Mouse (Mus musculus) megakaryocyte-erythroid progenitor cell, adult 5-6 weeks (primary cell): ENCODE results near the gene Prss38. TPM values are rescaled to one million over a fixed set of nuclear protein-coding genes. Genes with fewer than 3 reads are reported as not detected.

Experiments used
- ATAC-seq: replicated peaks from 2 replicates; pipeline ENCODE4 v1.8.0; 2016; ENCODE audit warnings: mild to moderate bottlenecking, inconsistent platforms; ENCODE audit not compliant: severe bottlenecking, poor library complexity, low FRiP score, low TSS enrichment
- total RNA-seq, 2 experiments: library from RNA; stranded (forward) in 1 of 2; stranded (reverse) in 1 of 2; fragments of 200-1000, 215-1000 nt in 1 of 2; fragments of >200 nt in 1 of 2; fragmentation: Nextera tagmentation in 1 of 2; gene quantifications; 2 replicates each; pipeline ENCODE4 v1.2.3; 2014 to 2017

Prss38 gene
- total RNA-seq (2014; fragmentation: Nextera tagmentation) (not detected in 2 replicates), total RNA-seq (2017) (not detected in 2 replicates)

- 0 out of 2 replicates have a peak, but pooled peaks have one; percentile 14 for ATAC-seq
These were observed at the start of gene Prss38 for GRCm38 (mm10) chr11:59375475-59375874. TSS of gene Prss38 (minus strand) at chr11:59375657.

DNA sequence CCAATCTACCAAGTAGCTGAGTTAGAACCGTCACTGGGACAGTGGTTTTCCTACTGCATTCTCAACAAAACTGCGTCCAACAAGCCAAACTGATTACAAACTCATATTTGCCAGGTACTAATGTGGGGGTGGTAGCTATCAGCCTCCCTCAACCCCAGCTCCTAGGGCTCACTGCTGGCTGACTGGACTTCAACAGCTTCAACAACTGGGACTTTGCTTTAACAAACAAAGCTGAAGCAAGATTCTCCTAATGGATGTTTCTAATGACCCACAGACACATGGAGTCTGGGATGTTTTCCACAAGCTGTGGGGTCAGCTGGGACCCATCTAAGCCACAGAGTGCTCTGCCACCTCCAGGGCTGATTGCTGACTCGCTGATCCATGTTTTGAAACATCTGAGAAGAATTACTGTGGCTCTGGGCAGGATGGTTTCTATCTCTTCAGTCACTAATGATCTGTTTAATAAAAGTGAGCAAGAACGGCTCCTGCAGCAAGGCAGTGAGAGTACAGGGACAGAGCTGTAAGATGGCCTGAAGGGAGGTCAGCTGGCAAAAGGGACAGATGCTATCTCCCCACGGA is 47.6 kb upstream of the Prss38 start:
- ATAC-seq: no peak

- ATAC-seq: no peak
These were observed 46.5 kb upstream of the Prss38 start for GRCm38 (mm10) chr11:59421967-59422366.

GRCm38 (mm10) chr11:59421436-59421835 is 46.0 kb upstream of the Prss38 start:
- no peak for ATAC-seq

DNA sequence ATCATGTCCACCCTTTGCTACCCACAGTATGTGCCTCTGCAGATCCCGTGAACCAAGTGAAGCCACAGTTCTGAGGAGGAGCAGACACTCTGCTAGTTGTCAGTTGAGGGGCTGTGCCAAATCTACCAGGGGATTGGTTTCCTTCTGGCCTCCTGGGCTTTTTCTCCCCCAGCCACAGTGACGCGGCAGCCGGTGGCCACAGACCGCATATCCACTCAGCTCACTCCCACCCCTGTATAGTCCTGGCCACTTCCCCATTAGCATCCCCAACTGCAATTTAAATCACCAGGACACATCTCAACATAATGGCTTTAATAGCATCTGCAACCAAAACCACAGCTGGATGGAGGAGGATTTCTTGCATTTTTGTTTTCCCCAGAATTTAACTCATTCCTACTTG is 43.3 kb upstream of the Prss38 start:
- ATAC-seq: peak; percentile 55

- no peak for ATAC-seq
These were observed 37.8 kb upstream of the Prss38 start for GRCm38 (mm10) chr11:59412999-59413863.

DNA sequence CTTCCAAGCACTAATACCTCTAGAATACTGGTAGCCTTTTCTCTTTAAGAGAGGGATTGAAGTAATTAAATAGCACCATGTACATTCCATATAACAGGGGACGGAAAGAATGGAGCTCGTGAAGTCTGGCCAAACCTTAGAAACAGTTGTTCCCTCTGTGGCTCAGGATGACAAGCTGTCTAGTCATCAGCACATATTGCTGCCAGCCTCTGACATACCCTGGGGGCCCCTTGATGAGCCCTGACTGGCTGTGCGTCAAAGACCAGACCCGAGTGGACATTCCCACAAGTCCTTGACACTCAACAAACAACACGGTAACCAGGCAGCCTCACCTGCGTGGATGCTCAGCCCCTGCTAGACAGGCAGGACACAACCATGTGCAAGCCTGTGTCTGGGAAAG is 36.6 kb upstream of the Prss38 start:
- ATAC-seq: no peak

GRCm38 (mm10) chr11:59410851-59411250 is 35.4 kb upstream of the Prss38 start:
- ATAC-seq: no peak

DNA sequence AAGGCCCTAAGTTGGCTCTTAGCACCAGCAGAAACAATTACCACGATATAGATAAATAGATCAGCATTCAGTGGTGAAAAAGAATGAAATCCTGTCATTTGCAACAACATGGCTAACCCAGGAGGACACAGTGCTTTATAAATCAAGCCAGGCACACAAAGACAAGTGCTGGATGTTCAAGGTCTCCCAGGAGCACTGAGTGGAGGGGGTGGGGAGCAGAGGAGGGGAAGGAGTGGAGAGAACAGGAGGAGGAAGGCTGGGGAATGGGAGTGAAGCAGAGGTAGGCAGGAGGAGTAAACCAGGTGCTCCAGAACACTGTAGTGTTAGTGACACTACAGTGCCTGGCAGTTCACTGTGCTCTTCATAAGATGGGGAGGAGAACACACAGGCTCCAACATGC is 30.3 kb upstream of the Prss38 start:
- ATAC-seq: no peak

DNA sequence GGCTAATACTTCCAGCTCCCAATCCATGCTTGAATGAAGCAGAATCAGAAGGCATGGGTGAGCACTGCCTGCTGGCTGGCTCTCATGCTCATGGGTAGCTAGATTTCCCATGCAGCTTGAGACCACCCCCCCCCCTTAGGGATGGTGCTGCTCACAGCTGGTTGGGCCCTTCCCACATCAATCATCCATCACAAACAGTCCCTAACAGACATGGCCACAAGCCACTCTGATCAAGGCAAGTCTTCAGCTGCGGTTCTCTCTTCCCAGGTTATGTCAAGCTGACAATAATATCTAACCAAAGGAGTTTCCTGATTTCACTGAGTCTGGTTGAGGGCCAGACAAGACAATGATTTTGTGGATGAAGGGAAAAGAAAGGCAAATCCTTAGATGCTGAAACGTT is 25.4 kb upstream of the Prss38 start:
- no peak for ATAC-seq

- no peak for ATAC-seq
These were observed 24.4 kb upstream of the Prss38 start for GRCm38 (mm10) chr11:59399830-59400229.

DNA sequence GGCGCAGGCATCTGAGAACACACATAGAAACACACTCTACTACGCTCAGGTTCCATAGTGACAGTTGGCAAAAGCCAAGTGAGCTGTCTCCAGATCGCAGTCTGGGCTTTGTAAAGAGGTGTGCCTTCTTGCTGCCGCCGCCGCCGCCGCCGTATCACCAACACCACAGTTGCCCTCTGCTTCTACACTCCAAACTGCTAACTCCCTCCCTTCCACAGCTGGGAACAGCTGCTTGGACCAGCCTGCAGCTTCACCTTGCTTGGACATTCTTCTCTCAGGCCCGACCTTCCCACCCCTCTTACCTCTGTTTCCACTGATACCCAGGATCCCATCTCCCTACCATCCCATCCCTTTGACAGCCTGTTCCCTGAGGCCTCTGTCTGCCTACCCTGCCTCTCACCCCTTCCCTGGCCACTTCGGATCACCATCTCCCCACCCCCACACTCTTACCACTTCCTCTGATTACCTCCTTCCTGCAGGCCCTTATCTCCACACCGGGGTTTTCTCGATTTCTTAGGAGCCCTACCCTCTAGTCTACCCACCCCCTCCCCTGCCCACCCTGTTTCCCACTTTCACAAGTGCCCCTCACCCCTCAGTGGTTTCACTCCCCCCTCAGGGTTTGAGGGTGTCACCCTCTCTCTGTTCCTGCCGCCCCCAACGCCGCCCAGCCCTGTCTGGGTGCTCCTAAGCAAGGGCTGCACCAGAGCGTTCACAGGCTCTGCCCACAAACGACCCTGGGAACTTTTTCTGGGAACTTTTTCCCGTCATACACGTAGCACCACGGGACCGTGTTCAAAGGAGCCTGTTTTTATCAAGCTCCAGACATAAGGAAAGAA is 22.3 kb upstream of the Prss38 start:
- ATAC-seq: peak; percentile 74

GRCm38 (mm10) chr11:59394451-59394850 is 19.0 kb upstream of the Prss38 start:
- no peak for ATAC-seq

DNA sequence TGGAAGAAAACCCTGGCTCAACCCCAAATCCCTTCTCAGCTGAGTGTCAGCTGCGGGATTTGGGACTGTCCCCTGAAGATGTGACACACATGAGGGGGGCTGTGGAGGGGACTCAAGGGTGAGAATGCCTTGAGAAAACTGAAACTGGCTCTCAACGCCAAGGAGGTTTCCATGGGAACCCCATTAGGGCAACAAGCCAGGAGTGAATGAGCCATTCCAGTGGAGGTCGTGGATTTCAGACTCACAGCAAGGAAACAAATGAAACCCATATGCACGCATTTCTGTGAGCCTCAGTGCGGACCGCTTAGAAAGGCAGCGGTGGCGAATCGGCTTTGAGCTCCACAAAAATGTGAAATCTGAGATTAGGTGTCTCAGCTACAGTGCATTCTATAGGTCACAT is 18.1 kb upstream of the Prss38 start:
- ATAC-seq: no peak

DNA sequence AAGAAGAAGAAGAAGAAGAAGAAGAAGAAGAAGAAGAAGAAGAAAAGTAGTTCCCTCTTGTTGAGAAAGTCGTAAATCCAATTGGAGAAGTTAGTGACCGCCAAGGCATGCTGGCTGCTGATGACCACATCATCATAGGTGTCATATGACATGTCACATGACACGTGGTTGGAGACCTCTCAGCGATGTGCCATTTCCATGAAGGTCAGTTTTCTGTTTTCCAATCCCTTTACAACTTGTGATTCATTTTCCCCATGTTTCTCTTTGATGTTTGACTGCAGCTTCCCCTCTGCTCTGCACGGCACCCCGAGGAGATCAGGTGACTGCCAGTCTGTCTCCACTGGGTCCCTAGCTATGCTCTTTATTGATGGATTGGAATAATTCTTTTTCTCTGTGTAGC is 16.8 kb upstream of the Prss38 start:
- no peak for ATAC-seq

DNA sequence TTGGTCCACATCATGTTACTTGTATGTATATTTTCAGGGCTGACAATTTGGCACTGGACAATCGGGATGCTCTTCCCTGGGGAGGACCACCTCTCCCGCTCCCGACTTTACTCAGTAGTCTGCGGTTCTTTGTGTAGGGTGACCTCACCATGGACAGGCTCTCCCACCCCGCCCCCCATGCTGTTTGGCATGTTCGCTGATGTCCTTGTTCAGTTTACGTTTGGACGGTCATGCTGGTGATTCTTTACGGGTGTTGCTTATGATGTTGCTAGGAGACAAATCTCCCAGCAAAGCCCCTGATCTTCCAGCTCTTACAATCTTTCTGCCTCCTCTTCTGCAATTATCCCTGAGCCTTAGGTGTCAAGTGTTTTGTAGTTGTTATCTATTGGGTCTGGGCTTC is 15.0 kb upstream of the Prss38 start:
- no peak for ATAC-seq

GRCm38 (mm10) chr11:59389617-59390016 is 14.2 kb upstream of the Prss38 start:
- no peak for ATAC-seq

GRCm38 (mm10) chr11:59388806-59389205 is 13.3 kb upstream of the Prss38 start:
- no peak for ATAC-seq

- ATAC-seq: no peak
These were observed 12.0 kb upstream of the Prss38 start for GRCm38 (mm10) chr11:59387471-59387870.

- ATAC-seq: 0 out of 2 replicates have a peak, but pooled peaks have one; percentile 12
These were observed 9.7 kb upstream of the Prss38 start for GRCm38 (mm10) chr11:59385123-59385522.
